Mouse (Mus musculus): Measurements from ENCODE around the gene Ola1.

GRCm38 (mm10) chr2:73107089-73107488 is 111.6 kb downstream of the Ola1 start:
- TF ChIP-seq POLR2A (IDR thresholded peaks at IDR 0.05; ENCODE audit: low read depth, low read length), result no peak
- no peak for TF ChIP-seq CTCF (conservative IDR thresholded peaks at IDR 0.05; ENCODE audit: insufficient read depth, insufficient read length, low read depth, low read length)

Measured in kidney, adult 2 months (tissue).